In genomic region chr12:104426915-104427314, GRCm38 (mm10) we compare ENCODE assay signal across 10 mouse cellular contexts. TPM values are rescaled to one million over a fixed set of nuclear protein-coding genes. Genes with fewer than 3 reads are reported as not detected.
A peak's percentile ranks its signal among the peaks of the same experiment; 100 is the strongest.
DNase-seq lines count a peak whose midpoint lies in the region; ATAC-seq and TF ChIP-seq lines count a peak whose summit lies in the region.
"Had no signal": no experiment of that assay in that cellular context is flagged by ENCODE, and none has a peak within 500 bp of the region (broad histone marks: within the 10 kb centered on the region; RNA-seq: fewer than 3 reads in every experiment).

No protein-coding gene starts in this region.

- H3K9ac ChIP-seq in intestine, embryonic 14.5 days (ENCODE audit: low read length) = no peak overlapping the region
- no peak overlapping the region for H3K9ac ChIP-seq in intestine, embryonic 16.5 days (ENCODE audit: low read depth, low read length)
- no peak overlapping the region for H3K9ac ChIP-seq in ES-Bruce4 (ENCODE audit: low read depth, poor library complexity, severe bottlenecking)
- H3K9ac ChIP-seq in hindbrain, embryonic 13.5 days = no peak overlapping the region
- H3K9ac ChIP-seq: embryonic facial prominence, embryonic 13.5 days; liver, embryonic 15.5 days had no signal

- no peak for TF ChIP-seq POLR2A in ES-Bruce4 (IDR thresholded peaks at IDR 0.05; ENCODE audit: insufficient read depth, low read length)

- no peak for TF ChIP-seq EP300 in ES-Bruce4 (IDR thresholded peaks at IDR 0.05; ENCODE audit: insufficient read depth, low read depth, low read length)

- DNase-seq in intestine, embryonic 14.5 days (ENCODE audit: low spot score) = peak; percentile 76
- peak; percentile 60 to 62 for DNase-seq in cerebellum, postnatal 10 days
- peak; percentile 37 for DNase-seq in lung, postnatal 10 days
- peak; percentile 70 for DNase-seq in testis, postnatal 10 days (ENCODE audit: low spot score)
- no peak for DNase-seq in urinary bladder, postnatal 10 days (ENCODE audit: low spot score)

- TF ChIP-seq CTCF in ES-Bruce4 (IDR thresholded peaks at IDR 0.05; ENCODE audit: low read depth, low read length) = peak; percentile 96

- H3K36me3 ChIP-seq in intestine, embryonic 14.5 days (ENCODE audit: control insufficient read depth, insufficient read depth, low read length) = no peaks in the 10 kb centered on the region
- no peaks in the 10 kb centered on the region for H3K36me3 ChIP-seq in intestine, embryonic 16.5 days (ENCODE audit: control insufficient read depth, insufficient read depth, low read length)
- no peaks in the 10 kb centered on the region for H3K36me3 ChIP-seq in ES-Bruce4 (ENCODE audit: control insufficient read depth, insufficient read depth, low read length, poor library complexity, severe bottlenecking)
- H3K36me3 ChIP-seq in hindbrain, embryonic 13.5 days = no peaks in the 10 kb centered on the region
- H3K36me3 ChIP-seq: embryonic facial prominence, embryonic 13.5 days; liver, embryonic 15.5 days had no signal

- H3K4me2 ChIP-seq in intestine, embryonic 14.5 days (ENCODE audit: low read length) = no peak overlapping the region
- no peak overlapping the region for H3K4me2 ChIP-seq in intestine, embryonic 16.5 days (ENCODE audit: low read depth, low read length)
- H3K4me2 ChIP-seq in hindbrain, embryonic 13.5 days = no peak overlapping the region
- H3K4me2 ChIP-seq: embryonic facial prominence, embryonic 13.5 days; liver, embryonic 15.5 days had no signal

- no peaks in the 10 kb centered on the region for H3K27me3 ChIP-seq in intestine, embryonic 14.5 days (replicated peaks; ENCODE audit: control insufficient read depth, insufficient read depth, low read length)
- no peaks in the 10 kb centered on the region for H3K27me3 ChIP-seq in intestine, embryonic 16.5 days (replicated peaks; ENCODE audit: control insufficient read depth, insufficient read depth, low read length)
- no peaks in the 10 kb centered on the region for H3K27me3 ChIP-seq in ES-Bruce4 (ENCODE audit: control insufficient read depth, insufficient read depth, low read length, poor library complexity, severe bottlenecking)
- H3K27me3 ChIP-seq in hindbrain, embryonic 13.5 days = no peaks in the 10 kb centered on the region
- H3K27me3 ChIP-seq: embryonic facial prominence, embryonic 13.5 days; liver, embryonic 15.5 days had no signal

- H3K27ac ChIP-seq in intestine, embryonic 14.5 days (ENCODE audit: low read depth) = no peak overlapping the region
- no peak overlapping the region for H3K27ac ChIP-seq in intestine, embryonic 16.5 days (ENCODE audit: low read length)
- H3K27ac ChIP-seq in ES-Bruce4 (ENCODE audit: insufficient read depth, low read length) = no peak overlapping the region
- H3K27ac ChIP-seq in hindbrain, embryonic 13.5 days = no peak overlapping the region
- H3K27ac ChIP-seq: embryonic facial prominence, embryonic 13.5 days; liver, embryonic 15.5 days had no signal

- H3K9me3 ChIP-seq in intestine, embryonic 14.5 days (ENCODE audit: control insufficient read depth, low read length) = no peaks in the 10 kb centered on the region
- no peaks in the 10 kb centered on the region for H3K9me3 ChIP-seq in intestine, embryonic 16.5 days (ENCODE audit: control insufficient read depth, low read length)
- H3K9me3 ChIP-seq in ES-Bruce4 (replicated peaks; ENCODE audit: control insufficient read depth, insufficient read depth, low read length, poor library complexity, severe bottlenecking) = no peaks in the 10 kb centered on the region
- H3K9me3 ChIP-seq in hindbrain, embryonic 13.5 days = no peaks in the 10 kb centered on the region
- H3K9me3 ChIP-seq: embryonic facial prominence, embryonic 13.5 days; liver, embryonic 15.5 days had no signal

- H3K4me1 ChIP-seq in intestine, embryonic 14.5 days (replicated peaks; ENCODE audit: control insufficient read depth, insufficient read depth, low read length) = no peaks in the 10 kb centered on the region
- H3K4me1 ChIP-seq in intestine, embryonic 16.5 days (ENCODE audit: control insufficient read depth, insufficient read depth, low read length) = no peaks in the 10 kb centered on the region
- H3K4me1 ChIP-seq in ES-Bruce4 (ENCODE audit: control insufficient read depth, insufficient read depth, low read length) = no peaks in the 10 kb centered on the region
- no peaks in the 10 kb centered on the region for H3K4me1 ChIP-seq in hindbrain, embryonic 13.5 days (replicated peaks)
- H3K4me1 ChIP-seq: embryonic facial prominence, embryonic 13.5 days; liver, embryonic 15.5 days had no signal

- WGBS in intestine, embryonic 14.5 days = 6% methylated on average over 7 of the region's 7 CpGs
- WGBS in intestine, embryonic 16.5 days = 4% methylated on average over 7 of the region's 7 CpGs
- WGBS in hindbrain, embryonic 13.5 days = 5% methylated on average over 7 of the region's 7 CpGs

- H3K4me3 ChIP-seq in intestine, embryonic 14.5 days (ENCODE audit: low read depth, low read length) = no peak overlapping the region
- no peak overlapping the region for H3K4me3 ChIP-seq in intestine, embryonic 16.5 days (ENCODE audit: low read length)
- no peak overlapping the region for H3K4me3 ChIP-seq in ES-Bruce4 (ENCODE audit: low read depth, low read length)
- no peak overlapping the region for H3K4me3 ChIP-seq in hindbrain, embryonic 13.5 days
- H3K4me3 ChIP-seq: embryonic facial prominence, embryonic 13.5 days; liver, embryonic 15.5 days had no signal

- peak; percentile 55; the same call in 1 of the 2 replicates for ATAC-seq in intestine, embryonic 14.5 days (replicated peaks; ENCODE audit: low FRiP score, low TSS enrichment, low read depth)
- no peak; the same call in 1 of the 2 replicates for ATAC-seq in intestine, embryonic 16.5 days
- 0 out of 2 replicates have a peak, but pooled peaks have one; percentile 46 for ATAC-seq in hindbrain, embryonic 13.5 days (ENCODE audit: low FRiP score)

RNA-seq across cellular contexts. Expression of gene Serpina3n, which starts 20.4 kb away (rescaled TPM):
- not detected in 2 replicates for polyA plus RNA-seq in intestine, embryonic 14.5 days (2014; fragmentation: Nextera tagmentation; extraction: Ambion mirVana)
- 0.12 TPM in 2 replicates for polyA plus RNA-seq in intestine, embryonic 16.5 days (2015; fragmentation: Nextera tagmentation; extraction: Ambion mirVana)
- 0.94 and 0.99 TPM in 2 replicates for polyA plus RNA-seq in ES-Bruce4 (2011; ENCODE audit: insufficient read depth, insufficient read length, low read depth, missing spikeins)
- polyA plus RNA-seq in hindbrain, embryonic 13.5 days (2015; fragmentation: Nextera tagmentation; extraction: Ambion mirVana) = 0.12 and 0.39 TPM in 2 replicates
- polyA plus RNA-seq: embryonic facial prominence, embryonic 13.5 days had no signal

RNA-seq across cellular contexts. Expression of gene Gsc, which starts 46.2 kb away (rescaled TPM):
- 0.38 TPM in 1 of 2 replicates, not detected in the other for polyA plus RNA-seq in intestine, embryonic 14.5 days (2014; fragmentation: Nextera tagmentation; extraction: Ambion mirVana)
- 0.23 and 0.24 TPM in 2 replicates for polyA plus RNA-seq in intestine, embryonic 16.5 days (2015; fragmentation: Nextera tagmentation; extraction: Ambion mirVana)
- 0.63 TPM in 1 of 2 replicates, not detected in the other for polyA plus RNA-seq in ES-Bruce4 (2011; ENCODE audit: insufficient read depth, insufficient read length, low read depth, missing spikeins)
- 0.31 TPM in 1 of 2 replicates, not detected in the other for polyA plus RNA-seq in hindbrain, embryonic 13.5 days (2015; fragmentation: Nextera tagmentation; extraction: Ambion mirVana)
- polyA plus RNA-seq: liver, embryonic 15.5 days had no signal
